Mouse (Mus musculus): Measurements from ENCODE around the gene Wbp2nl. TPM values are rescaled to one million over a fixed set of nuclear protein-coding genes. Genes with fewer than 3 reads are reported as not detected.
A peak's percentile ranks its signal among the peaks of the same experiment; 100 is the strongest.

Gene Wbp2nl
- polyA plus RNA-seq, 2 experiments: 0.10 to 0.11 TPM

- Histone ChIP-seq H3K4me3 (ENCODE audit: insufficient read depth in 1 of 2, low read depth in 2 of 2, low read length in 2 of 2) (no peak overlapping the region), H3K9me3 (ENCODE audit: control insufficient read depth, low read length) (no peaks in the 10 kb centered on the region), H3K36me3 (replicated peaks; ENCODE audit: control insufficient read depth, insufficient read depth, low read depth) (no peaks in the 10 kb centered on the region), H3K27ac (no peak overlapping the region), H3K9ac (replicated peaks) (no peak overlapping the region), H3K4me2 (ENCODE audit: low read depth) (no peak overlapping the region), H3K27me3 (ENCODE audit: control insufficient read depth, insufficient read depth, low read length) (no peaks in the 10 kb centered on the region), H3K4me1 (replicated peaks; ENCODE audit: control insufficient read depth in 2 of 2, insufficient read depth in 2 of 2, low read length in 1 of 2) (no peaks in the 10 kb centered on the region)
- whole genome bisulfite sequencing (ENCODE audit: insufficient replicate concordance): 11% methylated on average over 16 of the region's 16 CpGs
- 0 out of 2 replicates have a peak, but pooled peaks have one; percentile 28 for ATAC-seq (ENCODE audit: insufficient read depth)
- peak; percentile 99 for TF ChIP-seq CTCF (IDR thresholded peaks at IDR 0.05; ENCODE audit: low read depth)
- no peak for TF ChIP-seq EP300 (IDR thresholded peaks at IDR 0.05; ENCODE audit: low read depth)
- DNase-seq (ENCODE audit: low read depth in 3 of 3, low spot score in 3 of 3): peak in 2 of 3 experiments; percentile 41 to 44
Observed at GRCm38 (mm10) chr15:82259510-82259909, 39.2 kb upstream of the Wbp2nl start.

- Histone ChIP-seq H3K27ac (no peak overlapping the region), H3K4me1 (replicated peaks; ENCODE audit: control insufficient read depth in 2 of 2, insufficient read depth in 2 of 2, low read length in 1 of 2) (no peaks in the 10 kb centered on the region), H3K36me3 (replicated peaks; ENCODE audit: control insufficient read depth, insufficient read depth, low read depth) (no peaks in the 10 kb centered on the region), H3K9me3 (ENCODE audit: control insufficient read depth, low read length) (no peaks in the 10 kb centered on the region), H3K9ac (replicated peaks) (no peak overlapping the region), H3K27me3 (ENCODE audit: control insufficient read depth, insufficient read depth, low read length) (no peaks in the 10 kb centered on the region), H3K4me3 (ENCODE audit: insufficient read depth in 1 of 2, low read depth in 2 of 2, low read length in 2 of 2) (no peak overlapping the region), H3K4me2 (ENCODE audit: low read depth) (no peak overlapping the region)
- DNase-seq (ENCODE audit: low read depth in 3 of 3, low spot score in 3 of 3) (peak in 1 of 3 experiments; percentile 24), ATAC-seq (ENCODE audit: insufficient read depth) (no peak)
- 10% methylated on average over 6 of the region's 6 CpGs for WGBS (ENCODE audit: insufficient replicate concordance)
- peak; percentile 94 for TF ChIP-seq CTCF (IDR thresholded peaks at IDR 0.05; ENCODE audit: low read depth)
- TF ChIP-seq EP300 (IDR thresholded peaks at IDR 0.05; ENCODE audit: low read depth): no peak
Observed at GRCm38 (mm10) chr15:82266356-82266755, 32.4 kb upstream of the Wbp2nl start.

DNA sequence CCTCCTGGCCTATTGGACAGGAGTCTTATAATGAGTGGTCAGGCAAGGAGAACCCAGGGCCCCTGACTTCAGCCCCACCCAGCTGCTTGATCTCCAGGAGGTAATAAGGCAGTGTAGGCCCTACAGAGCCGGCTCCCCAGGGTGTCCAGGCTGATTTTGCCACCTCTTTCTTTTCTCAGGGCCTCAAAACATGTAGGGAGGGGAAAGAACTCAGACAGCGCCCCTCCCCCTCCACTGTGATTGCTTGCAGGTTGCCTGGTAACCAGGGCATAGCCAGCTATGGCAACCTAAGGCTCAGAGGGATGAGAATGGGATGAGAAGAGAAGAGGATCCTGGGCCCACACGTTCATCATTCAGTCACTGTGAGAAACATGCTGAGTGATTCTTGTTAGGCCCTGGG lies 30.6 kb upstream of the Wbp2nl start:
- Histone ChIP-seq H3K27ac (no peak overlapping the region), H3K4me3 (ENCODE audit: insufficient read depth in 1 of 2, low read depth in 2 of 2, low read length in 2 of 2) (no peak overlapping the region), H3K9me3 (ENCODE audit: control insufficient read depth, low read length) (no peaks in the 10 kb centered on the region), H3K4me2 (ENCODE audit: low read depth) (no peak overlapping the region), H3K9ac (replicated peaks) (no peak overlapping the region), H3K27me3 (ENCODE audit: control insufficient read depth, insufficient read depth, low read length) (peaks cover 6% of the 10 kb centered on the region), H3K4me1 (replicated peaks; ENCODE audit: control insufficient read depth in 2 of 2, insufficient read depth in 2 of 2, low read length in 1 of 2) (no peaks in the 10 kb centered on the region), H3K36me3 (replicated peaks; ENCODE audit: control insufficient read depth, insufficient read depth, low read depth) (no peaks in the 10 kb centered on the region)
- WGBS (ENCODE audit: insufficient replicate concordance): 44% methylated on average over 3 of the region's 3 CpGs
- no peak for ATAC-seq (ENCODE audit: insufficient read depth)
- TF ChIP-seq EP300 (IDR thresholded peaks at IDR 0.05; ENCODE audit: low read depth) (no peak), CTCF (IDR thresholded peaks at IDR 0.05; ENCODE audit: low read depth) (no peak)
- DNase-seq (ENCODE audit: low read depth in 3 of 3, low spot score in 3 of 3): no peak

DNA sequence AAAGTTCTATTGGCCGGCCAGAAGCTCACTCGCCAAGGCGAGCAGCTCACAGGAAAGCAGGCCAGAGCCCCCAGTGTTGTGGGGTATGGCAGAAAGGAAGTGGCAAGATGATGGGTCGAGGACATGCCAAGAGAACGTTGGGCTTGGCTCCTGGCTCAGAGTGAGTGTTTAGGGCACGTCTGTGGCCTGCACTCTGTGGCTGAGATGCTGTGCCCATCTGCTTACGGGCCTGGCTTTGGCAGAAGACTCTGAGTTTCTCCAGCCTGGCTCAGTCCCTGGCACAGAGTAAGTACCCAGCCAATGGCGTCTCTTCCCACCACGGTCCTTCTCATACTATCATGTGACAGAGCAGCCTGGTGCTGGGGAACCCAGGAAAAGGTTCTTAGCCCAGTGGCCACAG lies 30.0 kb upstream of the Wbp2nl start:
- DNase-seq (ENCODE audit: low read depth in 3 of 3, low spot score in 3 of 3) (no peak), ATAC-seq (ENCODE audit: insufficient read depth) (no peak)
- Histone ChIP-seq H3K27ac (no peak overlapping the region), H3K9me3 (ENCODE audit: control insufficient read depth, low read length) (no peaks in the 10 kb centered on the region), H3K4me1 (replicated peaks; ENCODE audit: control insufficient read depth in 2 of 2, insufficient read depth in 2 of 2, low read length in 1 of 2) (no peaks in the 10 kb centered on the region), H3K4me3 (ENCODE audit: insufficient read depth in 1 of 2, low read depth in 2 of 2, low read length in 2 of 2) (no peak overlapping the region), H3K27me3 (ENCODE audit: control insufficient read depth, insufficient read depth, low read length) (peaks cover 12% of the 10 kb centered on the region), H3K4me2 (ENCODE audit: low read depth) (no peak overlapping the region), H3K36me3 (replicated peaks; ENCODE audit: control insufficient read depth, insufficient read depth, low read depth) (no peaks in the 10 kb centered on the region), H3K9ac (replicated peaks) (no peak overlapping the region)
- TF ChIP-seq CTCF (IDR thresholded peaks at IDR 0.05; ENCODE audit: low read depth): no peak
- no peak for TF ChIP-seq EP300 (IDR thresholded peaks at IDR 0.05; ENCODE audit: low read depth)
- WGBS (ENCODE audit: insufficient replicate concordance): 62% methylated on average over 9 of the region's 9 CpGs

GRCm38 (mm10) chr15:82271201-82271600 lies 27.6 kb upstream of the Wbp2nl start:
- Histone ChIP-seq H3K9me3 (ENCODE audit: control insufficient read depth, low read length) (no peaks in the 10 kb centered on the region), H3K27me3 (ENCODE audit: control insufficient read depth, insufficient read depth, low read length) (peaks cover 36% of the 10 kb centered on the region), H3K9ac (replicated peaks) (no peak overlapping the region), H3K4me1 (replicated peaks; ENCODE audit: control insufficient read depth in 2 of 2, insufficient read depth in 2 of 2, low read length in 1 of 2) (no peaks in the 10 kb centered on the region), H3K27ac (no peak overlapping the region), H3K4me2 (ENCODE audit: low read depth) (no peak overlapping the region), H3K4me3 (ENCODE audit: insufficient read depth in 1 of 2, low read depth in 2 of 2, low read length in 2 of 2) (no peak overlapping the region), H3K36me3 (replicated peaks; ENCODE audit: control insufficient read depth, insufficient read depth, low read depth) (no peaks in the 10 kb centered on the region)
- DNase-seq (ENCODE audit: low read depth in 3 of 3, low spot score in 3 of 3) (peak; percentile 31 to 41 (median 38)), ATAC-seq (ENCODE audit: insufficient read depth) (no peak)
- 9% methylated on average over 5 of the region's 5 CpGs for WGBS (ENCODE audit: insufficient replicate concordance)
- TF ChIP-seq EP300 (IDR thresholded peaks at IDR 0.05; ENCODE audit: low read depth) (no peak), CTCF (IDR thresholded peaks at IDR 0.05; ENCODE audit: low read depth) (peak; percentile 96)
